In genomic region chr9:57552139-57552887, GRCm38 (mm10) we compare ENCODE assay signal across 8 mouse cellular contexts. TPM values are rescaled to one million over a fixed set of nuclear protein-coding genes. Genes with fewer than 3 reads are reported as not detected.
DNase-seq lines count a peak whose midpoint lies in the region; ATAC-seq and TF ChIP-seq lines count a peak whose summit lies in the region.

Gene Mpi (minus strand): TSS chr9:57552763.

- TF ChIP-seq EP300 in liver, embryonic 14.5 days (IDR thresholded peaks at IDR 0.05; ENCODE audit: low read depth): no peak

- DNase-seq in CD4-positive helper T cell, adult 2 months (ENCODE audit: low read depth, low spot score): peak; percentile 39
- DNase-seq in kidney, postnatal 0 days (ENCODE audit: low spot score): peak; percentile 79
- no peak for DNase-seq in liver, embryonic 14.5 days (ENCODE audit: low read depth in 3 of 3, low spot score in 3 of 3)
- peak; percentile 69 for DNase-seq in thymus, adult 2 months

- H3K27me3 ChIP-seq in erythroblast, embryonic 14.5 days (ENCODE audit: control insufficient read depth): peaks cover 2% of the 10 kb centered on the region; the same call in 1 of the 2 replicates
- H3K27me3 ChIP-seq in heart, embryonic 13.5 days (replicated peaks): no peaks in the 10 kb centered on the region
- H3K27me3 ChIP-seq in kidney, postnatal 0 days (ENCODE audit: insufficient read depth, low read length): no peaks in the 10 kb centered on the region
- H3K27me3 ChIP-seq in liver, embryonic 14.5 days (ENCODE audit: control insufficient read depth, insufficient read depth, low read length): no peaks in the 10 kb centered on the region
- no peaks in the 10 kb centered on the region for H3K27me3 ChIP-seq in neural tube, embryonic 12.5 days (replicated peaks)
- no peaks in the 10 kb centered on the region for H3K27me3 ChIP-seq in thymus, adult 2 months (ENCODE audit: control insufficient read depth, insufficient read depth, low read length)

- under 1% methylated on average over 28 of the region's 28 CpGs for WGBS in heart, embryonic 13.5 days
- 0% methylated on average over 28 of the region's 28 CpGs for WGBS in kidney, postnatal 0 days
- 1% methylated on average over 28 of the region's 28 CpGs for WGBS in liver, embryonic 14.5 days (ENCODE audit: insufficient replicate concordance)
- WGBS in neural tube, embryonic 12.5 days: 2% methylated on average over 28 of the region's 28 CpGs
- under 1% methylated on average over 28 of the region's 28 CpGs for WGBS in thymus, adult 2 months

- ATAC-seq in heart, embryonic 13.5 days (ENCODE audit: extremely low read depth, insufficient number of reproducible peaks, low FRiP score, low TSS enrichment): no peak
- ATAC-seq in kidney, postnatal 0 days (replicated peaks; ENCODE audit: low FRiP score, low read depth): peak; percentile 22; the same call in 1 of the 2 replicates
- ATAC-seq in liver, embryonic 14.5 days (ENCODE audit: insufficient read depth): no peak
- ATAC-seq in neural tube, embryonic 12.5 days (ENCODE audit: low FRiP score, low read depth): peak; percentile 73; the same call in 1 of the 2 replicates

- peak within 1 kb of the TSS; percentile 82 for H3K4me3 ChIP-seq in bone marrow macrophage, adult 2 months (ENCODE audit: insufficient read depth, low read length)
- peak within 1 kb of the TSS; percentile 73 for H3K4me3 ChIP-seq in erythroblast, embryonic 14.5 days (replicated peaks)
- H3K4me3 ChIP-seq in heart, embryonic 13.5 days: peak within 1 kb of the TSS; percentile 75
- peak within 1 kb of the TSS; percentile 62 for H3K4me3 ChIP-seq in kidney, postnatal 0 days (replicated peaks; ENCODE audit: low read depth, low read length)
- H3K4me3 ChIP-seq in liver, embryonic 14.5 days (ENCODE audit: insufficient read depth in 1 of 2, low read depth in 2 of 2, low read length in 2 of 2): peak within 1 kb of the TSS; percentile 69 to 100
- peak within 1 kb of the TSS; percentile 68 for H3K4me3 ChIP-seq in neural tube, embryonic 12.5 days
- peak within 1 kb of the TSS; percentile 98 for H3K4me3 ChIP-seq in thymus, adult 2 months (ENCODE audit: control insufficient read depth, insufficient read depth, low read length)

- peak within 1 kb of the TSS; percentile 83 for H3K4me2 ChIP-seq in heart, embryonic 13.5 days
- peak within 1 kb of the TSS; percentile 75 for H3K4me2 ChIP-seq in kidney, postnatal 0 days (ENCODE audit: low read length)
- H3K4me2 ChIP-seq in liver, embryonic 14.5 days (ENCODE audit: low read depth): peak within 1 kb of the TSS; percentile 79
- H3K4me2 ChIP-seq in neural tube, embryonic 12.5 days (replicated peaks): peak within 1 kb of the TSS; percentile 73

- no peaks in the 10 kb centered on the region for H3K9me3 ChIP-seq in erythroblast, embryonic 14.5 days (ENCODE audit: control insufficient read depth, low read length)
- H3K9me3 ChIP-seq in heart, embryonic 13.5 days: no peaks in the 10 kb centered on the region
- no peaks in the 10 kb centered on the region for H3K9me3 ChIP-seq in kidney, postnatal 0 days (replicated peaks; ENCODE audit: low read length)
- H3K9me3 ChIP-seq in liver, embryonic 14.5 days (ENCODE audit: control insufficient read depth, low read length): no peaks in the 10 kb centered on the region
- H3K9me3 ChIP-seq in neural tube, embryonic 12.5 days: no peaks in the 10 kb centered on the region

- H3K4me1 ChIP-seq in bone marrow macrophage, adult 2 months (ENCODE audit: control insufficient read depth, insufficient read depth, low read length): peaks cover 20% of the 10 kb centered on the region
- peaks cover 35% of the 10 kb centered on the region for H3K4me1 ChIP-seq in erythroblast, embryonic 14.5 days (ENCODE audit: control insufficient read depth)
- H3K4me1 ChIP-seq in heart, embryonic 13.5 days: peaks cover 53% of the 10 kb centered on the region
- peaks cover 7% of the 10 kb centered on the region; the same call in 1 of the 2 replicates for H3K4me1 ChIP-seq in kidney, postnatal 0 days (replicated peaks; ENCODE audit: insufficient read depth, low read length)
- H3K4me1 ChIP-seq in liver, embryonic 14.5 days (replicated peaks; ENCODE audit: control insufficient read depth in 2 of 2, insufficient read depth in 2 of 2, low read length in 1 of 2): peaks cover 4 to 13% of the 10 kb centered on the region in 2 experiments
- peaks cover 6% of the 10 kb centered on the region for H3K4me1 ChIP-seq in neural tube, embryonic 12.5 days
- peaks cover 4% of the 10 kb centered on the region for H3K4me1 ChIP-seq in thymus, adult 2 months (replicated peaks; ENCODE audit: control insufficient read depth, insufficient read depth, low read length)

- peak within 1 kb of the TSS; percentile 91 for H3K9ac ChIP-seq in heart, embryonic 13.5 days
- H3K9ac ChIP-seq in kidney, postnatal 0 days (ENCODE audit: low read depth, low read length): peak within 1 kb of the TSS; percentile 72
- H3K9ac ChIP-seq in liver, embryonic 14.5 days (replicated peaks): peak within 1 kb of the TSS; percentile 69
- peak within 1 kb of the TSS; percentile 68 for H3K9ac ChIP-seq in neural tube, embryonic 12.5 days

- no peak within 1 kb of the TSS for H3K27ac ChIP-seq in bone marrow macrophage, adult 2 months (ENCODE audit: insufficient read depth, low read depth, low read length)
- peak within 1 kb of the TSS; percentile 21; the same call in 1 of the 2 replicates for H3K27ac ChIP-seq in heart, embryonic 13.5 days (replicated peaks)
- H3K27ac ChIP-seq in kidney, postnatal 0 days: no peak within 1 kb of the TSS
- no peak within 1 kb of the TSS for H3K27ac ChIP-seq in liver, embryonic 14.5 days
- no peak within 1 kb of the TSS for H3K27ac ChIP-seq in neural tube, embryonic 12.5 days
- H3K27ac ChIP-seq in thymus, adult 2 months (ENCODE audit: control insufficient read depth, insufficient read depth, low read length): no peak within 1 kb of the TSS

- no peak for TF ChIP-seq POLR2A in bone marrow macrophage, adult 2 months (IDR thresholded peaks at IDR 0.05; ENCODE audit: borderline replicate concordance, low read depth, low read length)
- no peak for TF ChIP-seq POLR2A in thymus, adult 2 months (IDR thresholded peaks at IDR 0.05; ENCODE audit: control insufficient read depth, extremely low read depth, insufficient read depth, low read length, poor library complexity)

- no peak for TF ChIP-seq CTCF in bone marrow macrophage, adult 2 months (IDR thresholded peaks at IDR 0.05; ENCODE audit: low read depth, low read length)
- no peak for TF ChIP-seq CTCF in kidney, postnatal 0 days (IDR thresholded peaks at IDR 0.05; ENCODE audit: low read depth)
- no peak for TF ChIP-seq CTCF in liver, embryonic 14.5 days (IDR thresholded peaks at IDR 0.05; ENCODE audit: low read depth)
- no peak for TF ChIP-seq CTCF in thymus, adult 2 months (IDR thresholded peaks at IDR 0.05; ENCODE audit: borderline replicate concordance, control insufficient read depth, extremely low read depth, insufficient read depth, low read length, poor library complexity)

- H3K36me3 ChIP-seq in erythroblast, embryonic 14.5 days (ENCODE audit: control insufficient read depth): peaks cover 24% of the 10 kb centered on the region
- H3K36me3 ChIP-seq in heart, embryonic 13.5 days: peaks cover 34% of the 10 kb centered on the region
- H3K36me3 ChIP-seq in kidney, postnatal 0 days (ENCODE audit: insufficient read depth, low read length): peaks cover 16% of the 10 kb centered on the region
- no peaks in the 10 kb centered on the region for H3K36me3 ChIP-seq in liver, embryonic 14.5 days (replicated peaks; ENCODE audit: control insufficient read depth, insufficient read depth, low read depth)
- peaks cover 35% of the 10 kb centered on the region for H3K36me3 ChIP-seq in neural tube, embryonic 12.5 days
- no peaks in the 10 kb centered on the region for H3K36me3 ChIP-seq in thymus, adult 2 months (ENCODE audit: control insufficient read depth, insufficient read depth, low read length)

RNA-seq across cellular contexts. Expression of gene Mpi, which starts in this region (rescaled TPM):
- 17.8 and 19.7 TPM in 2 replicates for polyA plus RNA-seq in bone marrow macrophage, adult 2 months (2012; ENCODE audit: insufficient read depth, insufficient read length, missing spikeins)
- polyA plus RNA-seq in erythroblast, embryonic 14.5 days (2012): 0.08 and 0.16 TPM in 2 replicates
- 74.2 and 80.9 TPM in 2 replicates for polyA plus RNA-seq in heart, embryonic 13.5 days (2015; fragmentation: Nextera tagmentation; extraction: Ambion mirVana)
- 34.5 and 35.9 TPM in 2 replicates for polyA plus RNA-seq in kidney, postnatal 0 days (2015; fragmentation: Nextera tagmentation; extraction: Ambion mirVana)
- 8.1 and 8.5 TPM in 2 replicates for polyA plus RNA-seq in liver, embryonic 14.5 days (2012; rRNA removed)
- 6.7 and 7.9 TPM in 2 replicates for polyA plus RNA-seq in liver, embryonic 14.5 days (2014; fragmentation: Nextera tagmentation; extraction: Ambion mirVana)
- 68.0 and 68.2 TPM in 2 replicates for polyA plus RNA-seq in neural tube, embryonic 12.5 days (2016; fragmentation: Nextera tagmentation; extraction: Ambion mirVana)
- polyA plus RNA-seq in thymus, adult 2 months (2012; rRNA removed): 39.1 and 54.3 TPM in 2 replicates

Comparison
In these comparisons a context has a peak if more than half of its experiments do, and no peak if none do; other contexts are left out.
1. DNase-seq: peak in CD4-positive helper T cell, adult 2 months (single experiment), kidney, postnatal 0 days (single experiment) and thymus, adult 2 months (single experiment); none in liver, embryonic 14.5 days (0 of 3).
2. ATAC-seq: peak in kidney, postnatal 0 days (single experiment) and neural tube, embryonic 12.5 days (single experiment); none in heart, embryonic 13.5 days (single experiment) and liver, embryonic 14.5 days (single experiment).
3. Peak in every context shown above with its lines, with median percentiles within 50 percentile points of each other: H3K4me3 ChIP-seq, H3K4me2 ChIP-seq and H3K9ac ChIP-seq.